Mouse (Mus musculus) hindbrain, embryonic 10.5 days (tissue): Measurements from ENCODE around the gene Adra1d. TPM values are rescaled to one million over a fixed set of nuclear protein-coding genes. Genes with fewer than 3 reads are reported as not detected.

Experiments
- DNase-seq: peaks from one replicate; pipeline ENCODE4 v3.0.0-alpha.2; 2017; ENCODE audit warnings: low spot score
- H3K27ac ChIP-seq: fragments of 300-500 bp; sonication (generic); 2 replicates; pipeline ENCODE4 v1.5.1; 2016; ENCODE audit warnings: mild to moderate bottlenecking, moderate library complexity
- H3K27me3 ChIP-seq: fragments of 300-500 bp; sonication (generic); 2 replicates; pipeline ENCODE4 v1.6.1; 2016; ENCODE audit warnings: mild to moderate bottlenecking; ENCODE audit not compliant: poor library complexity, insufficient read depth, severe bottlenecking
- H3K36me3 ChIP-seq: fragments of 300-500 bp; sonication (generic); 2 replicates; pipeline ENCODE4 v1.6.1; 2016; ENCODE audit warnings: mild to moderate bottlenecking, moderate library complexity
- H3K4me1 ChIP-seq: fragments of 300-500 bp; sonication (generic); replicated peaks from 2 replicates; pipeline ENCODE4 v1.6.1; 2016; ENCODE audit warnings: mild to moderate bottlenecking
- H3K4me3 ChIP-seq: fragments of 300-500 bp; sonication (generic); 2 replicates; pipeline ENCODE4 v1.5.1; 2016; ENCODE audit warnings: mild to moderate bottlenecking, moderate library complexity
- H3K9me3 ChIP-seq: fragments of 300-500 bp; sonication (generic); 2 replicates; pipeline ENCODE4 v1.6.1; 2016; ENCODE audit warnings: mild to moderate bottlenecking, moderate library complexity
- WGBS: fragments of 180-500 bp; shearing (Covaris S2); methylation state at CpG from one replicate; pipeline ENCODE4 v1.1.7; 2016; 5-methylcytosine and 5-hydroxymethylcytosine counted together
- polyA plus RNA-seq: library from polyadenylated mRNA; unstranded; fragments of >200 nt; fragmentation: Nextera tagmentation; extraction: Ambion mirVana; gene quantifications from 2 replicates; pipeline ENCODE4 v1.2.1, GENCODE M21; 2016

The Adra1d gene
- polyA plus RNA-seq, result 0.16 and 0.31 TPM in 2 replicates

GRCm38 (mm10) chr2:131561891-131562585 lies at the start of gene Adra1d:
Adra1d (minus strand) TSS chr2:131562283.
- H3K27me3 ChIP-seq, result peaks cover 83% of the 10 kb centered on the region
- 2% methylated on average over 81 of the region's 82 CpGs for WGBS

GRCm38 (mm10) chr2:131601881-131602280 lies 39.8 kb upstream of the Adra1d start:
- Histone ChIP-seq H3K36me3 (no peaks in the 10 kb centered on the region), H3K4me1 (no peaks in the 10 kb centered on the region), H3K4me3 (no peak overlapping the region), H3K9me3 (no peaks in the 10 kb centered on the region), H3K27ac (no peak overlapping the region), H3K27me3 (no peaks in the 10 kb centered on the region)
- 71% methylated on average over 2 of the region's 2 CpGs for WGBS
- DNase-seq, result no peak

More at GRCm38 (mm10) chr2:131561891-131562585, at the start of gene Adra1d:
- H3K4me3 ChIP-seq, result peak within 1 kb of the TSS; percentile 65
- no peaks in the 10 kb centered on the region for H3K9me3 ChIP-seq
- peaks cover 24% of the 10 kb centered on the region for H3K4me1 ChIP-seq
- H3K36me3 ChIP-seq, result no peaks in the 10 kb centered on the region
- no peak for DNase-seq
- H3K27ac ChIP-seq, result peak within 1 kb of the TSS; percentile 64

DNA sequence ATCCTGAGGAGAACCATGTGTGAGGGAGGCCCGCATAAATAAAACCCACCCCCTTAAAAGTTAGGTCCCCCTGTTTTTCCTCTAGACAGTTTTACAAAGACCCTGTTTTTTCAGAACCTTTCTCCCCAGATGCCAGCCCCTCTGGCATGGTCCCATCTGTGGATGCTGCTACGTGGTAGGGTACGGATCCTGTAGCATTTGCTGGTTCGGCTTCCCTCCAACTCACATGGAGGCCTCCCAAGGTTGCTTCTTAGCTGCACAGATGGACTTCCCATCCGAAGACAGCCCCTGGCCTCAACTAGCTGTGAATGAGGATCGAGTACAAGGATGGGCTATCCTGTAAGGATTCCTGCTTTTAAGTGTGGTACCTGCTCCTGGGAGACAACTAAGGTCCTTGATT lies 32.8 kb upstream of the Adra1d start:
- H3K36me3 ChIP-seq, result no peaks in the 10 kb centered on the region
- DNase-seq, result no peak
- WGBS, result 91% methylated on average over 6 of the region's 6 CpGs
- no peaks in the 10 kb centered on the region for H3K9me3 ChIP-seq
- no peak overlapping the region for H3K27ac ChIP-seq
- no peaks in the 10 kb centered on the region for H3K4me1 ChIP-seq
- H3K27me3 ChIP-seq, result no peaks in the 10 kb centered on the region
- H3K4me3 ChIP-seq, result no peak overlapping the region

- no peak for DNase-seq
- H3K27ac ChIP-seq, result no peak overlapping the region
- no peaks in the 10 kb centered on the region for H3K4me1 ChIP-seq
- no peak overlapping the region for H3K4me3 ChIP-seq
- WGBS, result 83% methylated on average over 2 of the region's 2 CpGs
- no peaks in the 10 kb centered on the region for H3K27me3 ChIP-seq
- H3K36me3 ChIP-seq, result no peaks in the 10 kb centered on the region
- no peaks in the 10 kb centered on the region for H3K9me3 ChIP-seq
These were observed 25.4 kb upstream of the Adra1d start for GRCm38 (mm10) chr2:131587521-131587920.

GRCm38 (mm10) chr2:131581506-131581905 lies 19.4 kb upstream of the Adra1d start:
- no peak overlapping the region for H3K4me3 ChIP-seq
- H3K4me1 ChIP-seq, result no peaks in the 10 kb centered on the region
- no peaks in the 10 kb centered on the region for H3K9me3 ChIP-seq
- no peaks in the 10 kb centered on the region for H3K27me3 ChIP-seq
- DNase-seq, result no peak
- H3K36me3 ChIP-seq, result no peaks in the 10 kb centered on the region
- WGBS, result 77% methylated on average over 2 of the region's 2 CpGs
- no peak overlapping the region for H3K27ac ChIP-seq

- no peaks in the 10 kb centered on the region for H3K9me3 ChIP-seq
- H3K4me3 ChIP-seq, result peak overlapping the region; percentile 65
- H3K27me3 ChIP-seq, result peaks cover 77% of the 10 kb centered on the region
- DNase-seq, result peak; percentile 84
- H3K27ac ChIP-seq, result peak overlapping the region; percentile 64
- under 1% methylated on average over 30 of the region's 30 CpGs for WGBS
- peaks cover 24% of the 10 kb centered on the region for H3K4me1 ChIP-seq
- no peaks in the 10 kb centered on the region for H3K36me3 ChIP-seq
These were observed 571 bp upstream of the Adra1d start for GRCm38 (mm10) chr2:131562586-131563122.

GRCm38 (mm10) chr2:131561344-131561870 lies 676 bp downstream of the Adra1d start:
- 3% methylated on average over 33 of the region's 33 CpGs for WGBS
- DNase-seq, result no peak
- H3K4me3 ChIP-seq, result peak overlapping the region; percentile 65

DNA sequence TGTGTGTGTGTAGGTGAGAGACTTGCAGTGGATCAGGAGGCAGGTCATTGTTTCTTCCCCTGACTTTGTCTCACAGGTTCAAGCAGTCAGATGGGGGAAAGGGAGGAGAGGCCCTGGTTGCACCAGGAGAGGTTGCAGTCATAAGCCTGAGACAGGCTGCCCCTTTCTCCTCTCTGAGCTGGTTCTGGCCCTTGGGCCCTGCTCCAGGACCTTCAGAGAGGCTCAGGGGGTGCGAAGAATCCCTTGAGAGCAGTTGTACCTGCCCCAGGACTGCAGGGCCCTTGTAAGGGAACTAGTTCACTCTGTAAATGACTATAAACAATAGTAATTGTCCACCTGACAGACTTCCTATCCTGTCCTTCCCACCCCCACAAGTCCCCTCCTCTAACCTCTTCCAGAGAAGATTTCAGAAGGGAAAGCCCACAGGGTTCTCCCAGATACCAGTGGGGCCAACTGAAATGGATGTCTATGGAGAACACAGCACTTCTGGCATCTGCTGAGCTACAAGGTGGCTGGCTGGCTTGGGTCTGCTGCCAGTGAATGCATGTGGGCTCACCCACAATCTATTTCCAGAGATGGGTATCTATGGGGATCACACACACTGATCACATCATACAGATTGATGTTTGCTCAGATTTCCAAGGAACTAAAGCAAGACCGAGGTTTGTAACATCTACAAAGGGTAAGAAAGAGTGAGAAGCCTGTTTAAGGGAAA lies 1.7 kb downstream of the Adra1d start:
- Histone ChIP-seq H3K9me3 (no peaks in the 10 kb centered on the region), H3K36me3 (no peaks in the 10 kb centered on the region), H3K27me3 (peaks cover 90% of the 10 kb centered on the region), H3K4me1 (peaks cover 24% of the 10 kb centered on the region), H3K27ac (no peak overlapping the region), H3K4me3 (no peak overlapping the region)
- DNase-seq, result no peak
- WGBS, result 47% methylated on average over 2 of the region's 2 CpGs

More at GRCm38 (mm10) chr2:131561344-131561870, 676 bp downstream of the Adra1d start:
- Histone ChIP-seq H3K4me1 (peaks cover 24% of the 10 kb centered on the region), H3K27me3 (peaks cover 89% of the 10 kb centered on the region), H3K27ac (no peak overlapping the region), H3K9me3 (no peaks in the 10 kb centered on the region), H3K36me3 (no peaks in the 10 kb centered on the region)

- Histone ChIP-seq H3K4me1 (peaks cover 27% of the 10 kb centered on the region), H3K27me3 (peaks cover 82% of the 10 kb centered on the region), H3K36me3 (no peaks in the 10 kb centered on the region), H3K9me3 (no peaks in the 10 kb centered on the region), H3K27ac (no peak overlapping the region), H3K4me3 (no peak overlapping the region)
- no peak for DNase-seq
- 83% methylated on average over 2 of the region's 2 CpGs for WGBS
These were observed 4.2 kb downstream of the Adra1d start for GRCm38 (mm10) chr2:131557896-131558295.

GRCm38 (mm10) chr2:131552736-131553400 lies 9.2 kb downstream of the Adra1d start:
- Histone ChIP-seq H3K4me1 (peaks cover 11% of the 10 kb centered on the region), H3K36me3 (no peaks in the 10 kb centered on the region), H3K27me3 (peaks cover 64% of the 10 kb centered on the region), H3K27ac (no peak overlapping the region), H3K4me3 (no peak overlapping the region), H3K9me3 (no peaks in the 10 kb centered on the region)
- DNase-seq, result no peak
- 26% methylated on average over 9 of the region's 9 CpGs for WGBS

- peaks cover 15% of the 10 kb centered on the region for H3K4me1 ChIP-seq
- DNase-seq, result no peak
- no peak overlapping the region for H3K27ac ChIP-seq
- no peak overlapping the region for H3K4me3 ChIP-seq
- H3K27me3 ChIP-seq, result peaks cover 65% of the 10 kb centered on the region
- no peaks in the 10 kb centered on the region for H3K36me3 ChIP-seq
- 72% methylated on average over 7 of the region's 7 CpGs for WGBS
- H3K9me3 ChIP-seq, result no peaks in the 10 kb centered on the region
These were observed 10.1 kb downstream of the Adra1d start for GRCm38 (mm10) chr2:131551701-131552620.

- no peak overlapping the region for H3K27ac ChIP-seq
- H3K4me1 ChIP-seq, result peaks cover 24% of the 10 kb centered on the region
- no peaks in the 10 kb centered on the region for H3K36me3 ChIP-seq
- H3K27me3 ChIP-seq, result peaks cover 67% of the 10 kb centered on the region
- WGBS, result 67% methylated on average over 2 of the region's 2 CpGs
- no peaks in the 10 kb centered on the region for H3K9me3 ChIP-seq
- no peak overlapping the region for H3K4me3 ChIP-seq
- DNase-seq, result no peak
These were observed 11.2 kb downstream of the Adra1d start for GRCm38 (mm10) chr2:131550906-131551305.
